ENCODE assay signal across 15 mouse cellular contexts in the genomic region with DNA sequence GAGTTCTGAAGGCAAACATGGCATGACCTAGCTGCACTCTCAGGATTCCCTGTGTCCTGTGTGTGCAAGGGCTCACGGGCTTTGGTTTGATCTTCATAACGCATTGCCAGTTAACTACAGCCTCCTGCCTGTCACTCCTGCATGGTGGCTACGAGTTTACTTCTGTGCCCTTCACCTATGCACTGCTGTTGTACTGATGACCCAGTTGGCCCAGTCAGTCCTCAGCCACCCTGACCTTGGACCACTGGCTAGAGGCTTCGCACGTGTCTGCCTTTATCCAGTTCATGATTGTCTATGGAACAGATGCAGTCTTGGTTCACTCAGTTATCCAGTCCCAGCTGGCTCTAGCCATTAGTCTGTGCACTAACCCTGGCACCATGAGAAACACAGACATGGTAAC.
DNase-seq lines count a peak whose midpoint lies in the region; ATAC-seq and TF ChIP-seq lines count a peak whose summit lies in the region.
"Had no signal": no experiment of that assay in that cellular context is flagged by ENCODE, and none has a peak within 500 bp of the region (broad histone marks: within the 10 kb centered on the region; RNA-seq: fewer than 3 reads in every experiment).

No protein-coding gene starts in this region.

- no peak overlapping the region for H3K9ac ChIP-seq in intestine, embryonic 15.5 days
- no peak overlapping the region for H3K9ac ChIP-seq in intestine, postnatal 0 days (ENCODE audit: low read depth, low read length)
- H3K9ac ChIP-seq in liver, embryonic 16.5 days (ENCODE audit: low read depth, low read length): no peak overlapping the region
- H3K9ac ChIP-seq in liver, embryonic 11.5 days (ENCODE audit: low read depth, low read length): no peak overlapping the region
- H3K9ac ChIP-seq in neural tube, embryonic 15.5 days (replicated peaks): no peak overlapping the region
- H3K9ac ChIP-seq: embryonic facial prominence, embryonic 15.5 days; limb, embryonic 12.5 days; liver, embryonic 15.5 days had no signal

- H3K27ac ChIP-seq in intestine, embryonic 15.5 days: no peak overlapping the region
- H3K27ac ChIP-seq in intestine, postnatal 0 days (ENCODE audit: low read depth, low read length): no peak overlapping the region
- no peak overlapping the region for H3K27ac ChIP-seq in liver, embryonic 16.5 days (ENCODE audit: low read length)
- H3K27ac ChIP-seq in liver, embryonic 11.5 days (ENCODE audit: low read depth, low read length): no peak overlapping the region
- H3K27ac ChIP-seq in neural tube, embryonic 15.5 days (replicated peaks): 0 out of 2 replicates have a peak overlapping the region, but pooled peaks have one; percentile 14
- H3K27ac ChIP-seq: embryonic facial prominence, embryonic 15.5 days; gastrocnemius, adult 2 months; liver, embryonic 15.5 days; macrophage had no signal

- TF ChIP-seq CTCF in intestine, postnatal 0 days (IDR thresholded peaks at IDR 0.05; ENCODE audit: low read depth): no peak

- H3K9me3 ChIP-seq in intestine, embryonic 15.5 days: no peaks in the 10 kb centered on the region
- no peaks in the 10 kb centered on the region for H3K9me3 ChIP-seq in intestine, postnatal 0 days (ENCODE audit: control insufficient read depth)
- no peaks in the 10 kb centered on the region for H3K9me3 ChIP-seq in liver, embryonic 16.5 days (replicated peaks; ENCODE audit: control insufficient read depth, low read length)
- no peaks in the 10 kb centered on the region for H3K9me3 ChIP-seq in liver, embryonic 11.5 days (ENCODE audit: control insufficient read depth, low read length)
- no peaks in the 10 kb centered on the region for H3K9me3 ChIP-seq in neural tube, embryonic 15.5 days (replicated peaks)
- H3K9me3 ChIP-seq: embryonic facial prominence, embryonic 15.5 days; limb, embryonic 12.5 days; liver, embryonic 15.5 days had no signal

- no peak overlapping the region for H3K4me2 ChIP-seq in intestine, embryonic 15.5 days (replicated peaks)
- H3K4me2 ChIP-seq in intestine, postnatal 0 days (replicated peaks; ENCODE audit: low read depth): no peak overlapping the region
- no peak overlapping the region for H3K4me2 ChIP-seq in liver, embryonic 16.5 days (ENCODE audit: low read depth, low read length)
- no peak overlapping the region for H3K4me2 ChIP-seq in liver, embryonic 11.5 days
- no peak overlapping the region for H3K4me2 ChIP-seq in neural tube, embryonic 15.5 days
- H3K4me2 ChIP-seq: embryonic facial prominence, embryonic 15.5 days; limb, embryonic 12.5 days; liver, embryonic 15.5 days had no signal

- H3K27me3 ChIP-seq in intestine, embryonic 15.5 days (replicated peaks): no peaks in the 10 kb centered on the region
- no peaks in the 10 kb centered on the region for H3K27me3 ChIP-seq in intestine, postnatal 0 days (replicated peaks; ENCODE audit: control insufficient read depth, insufficient read depth, low read length)
- no peaks in the 10 kb centered on the region for H3K27me3 ChIP-seq in liver, embryonic 16.5 days (ENCODE audit: control insufficient read depth, insufficient read depth, low read depth, low read length)
- no peaks in the 10 kb centered on the region for H3K27me3 ChIP-seq in liver, embryonic 11.5 days (replicated peaks; ENCODE audit: control insufficient read depth, insufficient read depth, low read length)
- H3K27me3 ChIP-seq in neural tube, embryonic 15.5 days (replicated peaks): no peaks in the 10 kb centered on the region
- H3K27me3 ChIP-seq: embryonic facial prominence, embryonic 15.5 days; limb, embryonic 12.5 days; liver, embryonic 15.5 days had no signal

- no peaks in the 10 kb centered on the region for H3K36me3 ChIP-seq in intestine, embryonic 15.5 days
- H3K36me3 ChIP-seq in intestine, postnatal 0 days (ENCODE audit: control insufficient read depth, insufficient read depth): peaks cover 14% of the 10 kb centered on the region
- no peaks in the 10 kb centered on the region for H3K36me3 ChIP-seq in liver, embryonic 16.5 days (ENCODE audit: control insufficient read depth, insufficient read depth)
- H3K36me3 ChIP-seq in liver, embryonic 11.5 days (ENCODE audit: control insufficient read depth, insufficient read depth, low read length): no peaks in the 10 kb centered on the region
- H3K36me3 ChIP-seq in neural tube, embryonic 15.5 days: peaks cover 3% of the 10 kb centered on the region; the same call in 1 of the 2 replicates
- H3K36me3 ChIP-seq: liver, embryonic 15.5 days had no signal

- 0 out of 2 replicates have a peak, but pooled peaks cover 3% of the 10 kb centered on the region for H3K4me1 ChIP-seq in intestine, embryonic 15.5 days (replicated peaks)
- H3K4me1 ChIP-seq in intestine, postnatal 0 days (replicated peaks; ENCODE audit: control insufficient read depth, insufficient read depth, low read length): no peaks in the 10 kb centered on the region
- no peaks in the 10 kb centered on the region for H3K4me1 ChIP-seq in liver, embryonic 16.5 days (ENCODE audit: control insufficient read depth, low read depth, low read length)
- no peaks in the 10 kb centered on the region for H3K4me1 ChIP-seq in liver, embryonic 11.5 days (replicated peaks; ENCODE audit: control insufficient read depth, insufficient read depth, low read length)
- peaks cover 10% of the 10 kb centered on the region; the same call in 1 of the 2 replicates for H3K4me1 ChIP-seq in neural tube, embryonic 15.5 days
- H3K4me1 ChIP-seq: embryonic facial prominence, embryonic 15.5 days; liver, embryonic 15.5 days had no signal

- no peak overlapping the region for H3K4me3 ChIP-seq in intestine, embryonic 15.5 days (replicated peaks)
- H3K4me3 ChIP-seq in intestine, postnatal 0 days (ENCODE audit: low read depth, low read length): no peak overlapping the region
- H3K4me3 ChIP-seq in liver, embryonic 16.5 days (ENCODE audit: low read depth, low read length): no peak overlapping the region
- no peak overlapping the region for H3K4me3 ChIP-seq in liver, embryonic 11.5 days (ENCODE audit: low read depth, low read length)
- no peak overlapping the region for H3K4me3 ChIP-seq in neural tube, embryonic 15.5 days (replicated peaks)
- H3K4me3 ChIP-seq: embryonic facial prominence, embryonic 15.5 days; gastrocnemius, adult 2 months; limb, embryonic 12.5 days; liver, embryonic 15.5 days had no signal

- 79% methylated on average over 5 of the region's 5 CpGs for WGBS in intestine, embryonic 15.5 days
- WGBS in intestine, postnatal 0 days: 89% methylated on average over 5 of the region's 5 CpGs
- WGBS in liver, embryonic 16.5 days (ENCODE audit: insufficient replicate concordance): 71% methylated on average over 5 of the region's 5 CpGs
- WGBS in liver, embryonic 11.5 days: 81% methylated on average over 5 of the region's 5 CpGs
- 92% methylated on average over 5 of the region's 5 CpGs for WGBS in neural tube, embryonic 15.5 days

- DNase-seq in cerebellum, adult 8-10 months: no peak
- DNase-seq in liver, embryonic 11.5 days (ENCODE audit: low spot score): no peak
- no peak for DNase-seq in urinary bladder, postnatal 4 days (ENCODE audit: low spot score in 2 of 2)
- DNase-seq: gastrocnemius, adult 2 months; thymus, postnatal 36 days had no signal

- 0 out of 2 replicates have a peak, but pooled peaks have one; percentile 8 for ATAC-seq in cerebellum, adult (ENCODE audit: insufficient number of reproducible peaks, low FRiP score, low TSS enrichment)
- ATAC-seq in intestine, embryonic 15.5 days: 0 out of 2 replicates have a peak, but pooled peaks have one; percentile 19
- no peak for ATAC-seq in intestine, postnatal 0 days
- 0 out of 2 replicates have a peak, but pooled peaks have one; percentile 27 for ATAC-seq in liver, embryonic 16.5 days (ENCODE audit: low read depth)
- no peak for ATAC-seq in liver, embryonic 11.5 days (replicated peaks; ENCODE audit: low FRiP score)
- no peak for ATAC-seq in neural tube, embryonic 15.5 days (ENCODE audit: low FRiP score)
- ATAC-seq: inflammation-experienced regulatory T-cells, adult 6 months had no signal

Comparison
In these comparisons a context has a peak if more than half of its experiments do, and no peak if none do; other contexts are left out.
1. ATAC-seq: peak in cerebellum, adult (single experiment), intestine, embryonic 15.5 days (single experiment) and liver, embryonic 16.5 days (single experiment); none in intestine, postnatal 0 days (single experiment), liver, embryonic 11.5 days (single experiment) and neural tube, embryonic 15.5 days (single experiment).